Mouse (Mus musculus) heart, postnatal 0 days (tissue): ENCODE measurements at regions not wholly inside any gene's neighbourhood (a gene's known extent, or its start where the extent isn't known, plus 50 kb on each side); places are given as distances from the start of the nearest gene placed in this dataset.

ENCODE experiments used
- CTCF ChIP-seq: IDR thresholded peaks from 2 replicates; pipeline ENCODE4 v1.5.1; 2016; ENCODE audit warnings: antibody characterized with exemption, control low read depth, low read depth
- EP300 ChIP-seq: IDR thresholded peaks from 2 replicates; pipeline ENCODE4 v1.6.1; 2016; ENCODE audit warnings: antibody characterized with exemption, low read depth

GRCm38 (mm10) chr19:15791264-15791913 lies 155.7 kb downstream of the Psat1 start:
- TF ChIP-seq CTCF (no peak), EP300 (no peak)
